Mouse (Mus musculus) heart, embryonic 13.5 days (tissue): ENCODE data around the gene Dand5. TPM values are rescaled to one million over a fixed set of nuclear protein-coding genes. Genes with fewer than 3 reads are reported as not detected.

Experiments used
- ATAC-seq: fragments of 200-750 bp; cut with Nextera tagmentation; 2 replicates; pipeline ENCODE4 v1.8.0; 2017; ENCODE audit warnings: moderate TSS enrichment; ENCODE audit not compliant: insufficient number of reproducible peaks, low FRiP score, low TSS enrichment; ENCODE audit errors: extremely low read depth
- H3K27ac ChIP-seq: fragments of 300-500 bp; sonication (generic); replicated peaks from 2 replicates; pipeline ENCODE4 v1.5.1; 2015; ENCODE audit warnings: moderate library complexity, mild to moderate bottlenecking, inconsistent platforms
- H3K27me3 ChIP-seq: fragments of 300-500 bp; sonication (generic); replicated peaks from 2 replicates; pipeline ENCODE4 v1.6.1; 2015; ENCODE audit warnings: mild to moderate bottlenecking, inconsistent platforms
- H3K36me3 ChIP-seq: fragments of 300-500 bp; sonication (generic); 2 replicates; pipeline ENCODE4 v1.6.1; 2015; ENCODE audit warnings: mild to moderate bottlenecking, inconsistent platforms
- H3K4me1 ChIP-seq: fragments of 300-500 bp; sonication (generic); 2 replicates; pipeline ENCODE4 v1.6.1; 2015; ENCODE audit warnings: inconsistent platforms
- H3K4me2 ChIP-seq: fragments of 300-500 bp; sonication (generic); 2 replicates; pipeline ENCODE4 v1.6.1; 2015; ENCODE audit warnings: inconsistent platforms, mild to moderate bottlenecking, moderate library complexity
- H3K4me3 ChIP-seq: fragments of 300-500 bp; sonication (generic); 2 replicates; pipeline ENCODE4 v1.5.1; 2015; ENCODE audit warnings: moderate library complexity, mild to moderate bottlenecking, inconsistent platforms
- H3K9ac ChIP-seq: fragments of 300-500 bp; sonication (generic); 2 replicates; pipeline ENCODE4 v1.6.1; 2015; ENCODE audit warnings: inconsistent platforms, mild to moderate bottlenecking, moderate library complexity
- H3K9me3 ChIP-seq: fragments of 300-500 bp; sonication (generic); 2 replicates; pipeline ENCODE4 v1.6.1; 2016; ENCODE audit warnings: inconsistent platforms
- WGBS: fragments of 180-500 bp; shearing (Covaris S2); methylation state at CpG from one replicate; pipeline ENCODE4 v1.1.7; 2015; ENCODE audit warnings: mixed read lengths; 5-methylcytosine and 5-hydroxymethylcytosine counted together
- polyA plus RNA-seq: library from polyadenylated mRNA; unstranded; fragments of >200 nt; fragmentation: Nextera tagmentation; extraction: Ambion mirVana; gene quantifications from 2 replicates; pipeline ENCODE4 v1.2.1, GENCODE M21; 2015

Gene Dand5
- polyA plus RNA-seq, 1 experiment from 2014 or later, result 6.3 TPM

GRCm38 (mm10) chr8:84841514-84841913 lies 18.9 kb upstream of the Dand5 start:
- Histone ChIP-seq H3K4me3 (no peak overlapping the region), H3K27ac (peak overlapping the region; percentile 92), H3K36me3 (peaks cover 77% of the 10 kb centered on the region), H3K4me1 (peaks cover 59% of the 10 kb centered on the region), H3K4me2 (no peak overlapping the region), H3K27me3 (no peaks in the 10 kb centered on the region), H3K9ac (no peak overlapping the region), H3K9me3 (no peaks in the 10 kb centered on the region)
- no peak for ATAC-seq
- WGBS, result 64% methylated on average over 1 of the region's 1 CpGs

GRCm38 (mm10) chr8:84840248-84840999 lies 17.8 kb upstream of the Dand5 start, which contains the start of gene Rad23a:
Gene Rad23a, minus strand, starts transcription at chr8:84840665.
- peak within 1 kb of the TSS; percentile 92 for H3K27ac ChIP-seq
- under 1% methylated on average over 55 of the region's 55 CpGs for WGBS
- peak; percentile 85 for ATAC-seq
- peak within 1 kb of the TSS; percentile 96 for H3K9ac ChIP-seq
- H3K36me3 ChIP-seq, result peaks cover 83% of the 10 kb centered on the region
- no peaks in the 10 kb centered on the region for H3K9me3 ChIP-seq
- H3K4me3 ChIP-seq, result peak within 1 kb of the TSS; percentile 87
- H3K4me1 ChIP-seq, result peaks cover 67% of the 10 kb centered on the region
- peak within 1 kb of the TSS; percentile 79 for H3K4me2 ChIP-seq
- H3K27me3 ChIP-seq, result no peaks in the 10 kb centered on the region

DNA sequence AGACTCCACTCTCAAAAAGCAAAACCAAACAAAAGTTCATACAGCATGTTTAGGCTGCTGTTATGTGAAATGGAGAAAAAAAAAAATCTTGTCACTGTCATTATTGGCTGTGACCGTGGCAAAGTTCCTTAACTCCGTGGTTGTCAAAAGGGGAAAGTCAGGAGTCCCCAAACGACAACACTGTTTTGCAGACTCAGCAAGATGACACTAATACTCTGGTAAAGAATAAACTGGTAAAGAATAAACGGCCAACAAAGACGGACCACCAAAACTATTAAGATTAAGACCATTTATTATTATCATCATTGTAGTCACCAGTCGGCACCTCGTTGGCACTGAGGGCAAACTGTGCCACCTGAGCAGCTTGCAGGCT lies 17.2 kb upstream of the Dand5 start:
- H3K4me1 ChIP-seq, result peaks cover 66% of the 10 kb centered on the region
- H3K27ac ChIP-seq, result peak overlapping the region; percentile 92
- H3K4me2 ChIP-seq, result peak overlapping the region; percentile 79
- no peaks in the 10 kb centered on the region for H3K9me3 ChIP-seq
- H3K36me3 ChIP-seq, result peaks cover 83% of the 10 kb centered on the region
- 1% methylated on average over 7 of the region's 7 CpGs for WGBS
- H3K27me3 ChIP-seq, result no peaks in the 10 kb centered on the region
- no peak for ATAC-seq
- peak overlapping the region; percentile 96 for H3K9ac ChIP-seq
- H3K4me3 ChIP-seq, result peak overlapping the region; percentile 87

- peaks cover 66% of the 10 kb centered on the region for H3K4me1 ChIP-seq
- no peaks in the 10 kb centered on the region for H3K27me3 ChIP-seq
- peak overlapping the region; percentile 79 for H3K4me2 ChIP-seq
- peaks cover 83% of the 10 kb centered on the region for H3K36me3 ChIP-seq
- peak overlapping the region; percentile 92; the same call in 1 of the 2 replicates for H3K27ac ChIP-seq
- no peaks in the 10 kb centered on the region for H3K9me3 ChIP-seq
- H3K9ac ChIP-seq, result peak overlapping the region; percentile 96
- peak overlapping the region; percentile 87 for H3K4me3 ChIP-seq
- no peak for ATAC-seq
- 84% methylated on average over 2 of the region's 2 CpGs for WGBS
Observed at GRCm38 (mm10) chr8:84839411-84839810, 16.8 kb upstream of the Dand5 start.

- ATAC-seq, result no peak
- Histone ChIP-seq H3K4me2 (peak overlapping the region; percentile 79; the same call in 1 of the 2 replicates), H3K4me1 (peaks cover 66% of the 10 kb centered on the region), H3K27ac (no peak overlapping the region), H3K4me3 (peak overlapping the region; percentile 87; the same call in 1 of the 2 replicates), H3K36me3 (peaks cover 83% of the 10 kb centered on the region), H3K9ac (no peak overlapping the region), H3K27me3 (no peaks in the 10 kb centered on the region), H3K9me3 (no peaks in the 10 kb centered on the region)
- 75% methylated on average over 5 of the region's 5 CpGs for WGBS
Observed at GRCm38 (mm10) chr8:84838513-84838912, 15.9 kb upstream of the Dand5 start.

GRCm38 (mm10) chr8:84837912-84838470 lies 15.4 kb upstream of the Dand5 start:
- H3K4me3 ChIP-seq, result peak overlapping the region; percentile 32

GRCm38 (mm10) chr8:84837149-84837911 lies 14.7 kb upstream of the Dand5 start:
- H3K9me3 ChIP-seq, result no peaks in the 10 kb centered on the region
- H3K27ac ChIP-seq, result 0 out of 2 replicates have a peak overlapping the region, but pooled peaks have one; percentile 12
- H3K4me3 ChIP-seq, result peak overlapping the region; percentile 32
- H3K27me3 ChIP-seq, result no peaks in the 10 kb centered on the region
- peaks cover 72% of the 10 kb centered on the region for H3K36me3 ChIP-seq
- 58% methylated on average over 8 of the region's 8 CpGs for WGBS
- H3K4me2 ChIP-seq, result peak overlapping the region; percentile 79
- peaks cover 67% of the 10 kb centered on the region for H3K4me1 ChIP-seq
- ATAC-seq, result no peak
- H3K9ac ChIP-seq, result peak overlapping the region; percentile 56; the same call in 1 of the 2 replicates

More at GRCm38 (mm10) chr8:84837912-84838470, 15.4 kb upstream of the Dand5 start:
- no peaks in the 10 kb centered on the region for H3K27me3 ChIP-seq
- H3K36me3 ChIP-seq, result peaks cover 79% of the 10 kb centered on the region
- H3K4me2 ChIP-seq, result peak overlapping the region; percentile 79
- WGBS, result 82% methylated on average over 15 of the region's 15 CpGs
- peak overlapping the region; percentile 56; the same call in 1 of the 2 replicates for H3K9ac ChIP-seq
- H3K9me3 ChIP-seq, result no peaks in the 10 kb centered on the region
- no peak overlapping the region for H3K27ac ChIP-seq
- no peak for ATAC-seq
- H3K4me1 ChIP-seq, result peaks cover 67% of the 10 kb centered on the region

DNA sequence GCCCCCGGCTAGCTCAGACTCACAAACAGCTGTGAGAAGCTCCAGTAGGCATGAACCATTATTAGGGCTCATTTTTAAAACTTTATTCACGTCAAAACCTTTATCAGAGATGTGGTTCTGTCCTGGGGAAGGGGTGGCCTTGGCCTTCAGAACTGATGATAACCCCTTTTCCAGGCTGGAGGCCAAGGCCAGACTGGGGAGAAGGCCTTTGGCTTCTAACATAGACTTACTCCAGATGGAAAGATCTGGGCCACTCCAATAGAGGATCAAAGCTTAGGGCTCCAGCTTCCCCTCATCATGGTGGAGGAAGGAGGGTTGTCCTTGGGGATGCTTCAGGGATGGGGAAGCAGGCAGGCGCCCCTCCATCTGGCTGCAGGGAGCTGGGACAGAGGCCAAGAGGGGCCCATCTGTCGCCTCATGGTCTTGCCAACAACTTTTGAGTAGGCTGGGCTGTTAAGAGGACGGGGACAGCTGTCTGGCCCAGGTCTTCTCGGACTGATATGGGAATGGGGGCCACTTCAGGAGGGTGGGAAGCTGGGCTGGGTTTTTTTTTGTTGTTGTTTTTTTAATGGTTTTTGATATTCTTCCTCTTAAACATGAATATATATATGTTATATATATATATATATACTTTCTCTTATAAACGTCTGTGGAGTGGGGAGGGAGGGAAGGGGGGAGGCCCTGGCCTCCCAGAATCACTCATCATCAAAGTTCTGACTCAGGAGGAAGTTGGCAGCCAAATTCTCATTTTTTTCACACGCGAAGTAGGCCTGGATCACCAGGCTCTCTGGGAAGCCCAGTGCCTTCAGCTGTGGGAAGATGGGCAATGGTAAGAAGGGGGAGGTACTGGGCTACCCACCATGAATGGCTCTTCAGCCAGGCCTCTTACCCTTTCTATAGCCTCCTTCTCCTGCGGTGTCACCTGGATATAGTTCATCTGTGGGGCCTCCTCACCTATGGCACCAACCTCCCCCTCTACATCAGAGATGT lies 12.5 kb upstream of the Dand5 start:
- peaks cover 59% of the 10 kb centered on the region for H3K36me3 ChIP-seq
- ATAC-seq, result no peak
- H3K4me1 ChIP-seq, result peaks cover 63% of the 10 kb centered on the region
- H3K4me2 ChIP-seq, result peak overlapping the region; percentile 3; the same call in 1 of the 2 replicates
- H3K27ac ChIP-seq, result peak overlapping the region; percentile 58
- peak overlapping the region; percentile 44; the same call in 1 of the 2 replicates for H3K9ac ChIP-seq
- no peaks in the 10 kb centered on the region for H3K27me3 ChIP-seq
- 53% methylated on average over 10 of the region's 10 CpGs for WGBS
- no peak overlapping the region for H3K4me3 ChIP-seq
- no peaks in the 10 kb centered on the region for H3K9me3 ChIP-seq

DNA sequence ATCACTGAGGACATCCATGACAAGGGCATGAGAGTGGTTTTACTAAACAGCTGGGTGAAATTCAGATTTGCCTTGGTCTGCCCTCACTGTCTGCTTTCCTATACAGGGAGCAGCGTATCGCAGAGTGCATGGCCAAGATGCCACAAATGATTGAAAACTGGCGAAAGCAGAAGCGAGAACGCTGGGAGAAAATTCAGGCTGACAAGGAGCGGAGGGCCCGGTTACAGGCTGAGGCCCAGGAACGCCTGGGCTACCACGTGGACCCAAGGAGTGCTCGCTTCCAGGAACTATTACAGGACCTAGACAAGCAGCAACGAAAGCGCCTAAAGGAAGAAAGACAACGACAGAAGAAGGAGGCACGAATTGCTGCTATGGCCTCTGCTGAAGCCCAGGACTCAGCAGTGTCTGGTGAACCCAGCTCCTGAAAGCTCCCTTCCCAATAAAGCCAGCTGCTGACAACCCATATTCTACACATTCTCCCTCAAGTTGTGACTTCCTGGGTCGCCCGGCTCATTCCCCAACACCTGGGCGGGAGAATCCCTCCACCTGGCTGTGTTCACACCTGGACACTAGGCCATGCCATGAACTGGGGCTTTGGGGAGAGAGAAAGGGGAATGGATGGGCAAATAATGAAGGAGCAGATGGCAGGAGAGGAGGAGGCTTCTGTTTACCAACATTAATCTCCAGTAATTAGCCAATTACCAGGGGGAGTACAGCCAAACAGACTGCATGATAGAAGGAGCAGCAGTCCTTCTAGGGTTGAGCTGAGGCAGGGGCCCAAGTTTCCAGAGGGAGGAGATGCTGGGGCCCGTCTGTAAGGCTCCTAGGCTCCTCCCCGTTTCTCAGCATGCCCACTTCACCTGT lies 11.6 kb upstream of the Dand5 start:
- Histone ChIP-seq H3K9ac (peak overlapping the region; percentile 34; the same call in 1 of the 2 replicates), H3K36me3 (peaks cover 58% of the 10 kb centered on the region), H3K27ac (peak overlapping the region; percentile 58), H3K9me3 (no peaks in the 10 kb centered on the region), H3K4me3 (no peak overlapping the region), H3K27me3 (no peaks in the 10 kb centered on the region), H3K4me1 (peaks cover 56% of the 10 kb centered on the region), H3K4me2 (peak overlapping the region; percentile 3; the same call in 1 of the 2 replicates)
- WGBS, result 85% methylated on average over 19 of the region's 19 CpGs
- ATAC-seq, result 0 out of 2 replicates have a peak, but pooled peaks have one; percentile 2
